Mouse (Mus musculus): ENCODE measurements around the gene Sept10. TPM values are rescaled to one million over a fixed set of nuclear protein-coding genes. Genes with fewer than 3 reads are reported as not detected.

The Sept10 gene
- polyA plus RNA-seq, 1 experiment from 2014 or later: 11.6 TPM

DNA sequence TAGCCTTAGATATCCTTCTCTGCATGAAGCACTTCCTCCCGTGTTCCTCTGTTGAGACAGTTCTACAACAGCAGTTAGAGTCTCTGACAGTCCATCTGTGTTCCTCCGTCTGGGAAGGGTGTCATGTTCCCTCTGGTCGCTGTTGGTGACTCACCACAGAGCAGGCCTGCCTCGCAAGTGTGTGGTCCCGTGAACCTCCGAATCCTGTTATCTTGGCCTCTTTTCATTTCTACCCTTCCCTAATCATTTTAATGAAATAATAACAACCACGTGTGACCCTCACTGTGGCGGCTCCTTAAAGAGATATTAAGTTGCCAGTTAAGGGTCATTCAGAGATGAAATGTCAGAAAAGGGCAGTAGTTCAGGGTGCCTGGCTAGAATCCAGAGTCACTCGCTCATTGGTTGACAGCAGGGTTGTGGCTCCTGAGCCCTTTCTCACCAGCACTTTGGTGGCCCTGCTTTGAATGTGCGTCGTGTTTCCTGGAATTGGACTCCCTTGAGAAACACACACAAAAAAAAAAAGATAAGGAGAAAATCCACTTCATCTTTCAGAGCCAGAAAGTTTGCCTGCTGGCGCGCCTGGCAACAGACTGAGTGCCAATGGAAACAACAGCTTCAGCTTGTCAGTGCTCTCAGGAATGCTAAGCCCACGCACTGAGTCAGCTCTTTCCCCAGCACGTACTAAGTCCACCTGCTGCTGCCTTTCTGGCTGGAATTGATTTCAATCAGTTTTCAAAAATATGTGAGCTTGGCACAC, 106.9 kb downstream of the Sept10 start:
- ATAC-seq (no peak), DNase-seq (no peak)
- H3K9me3 ChIP-seq (ENCODE audit: low read length): no peaks in the 10 kb centered on the region
- TF ChIP-seq CTCF (IDR thresholded peaks at IDR 0.05; ENCODE audit: low read depth): no peak
- TF ChIP-seq EP300 (IDR thresholded peaks at IDR 0.05; ENCODE audit: low read depth): no peak
- H3K27me3 ChIP-seq (ENCODE audit: insufficient read depth, low read length): no peaks in the 10 kb centered on the region
- no peak overlapping the region for H3K4me3 ChIP-seq (ENCODE audit: low read depth, low read length)
- H3K27ac ChIP-seq (ENCODE audit: low read depth): no peak overlapping the region
- WGBS (ENCODE audit: insufficient replicate concordance): 59% methylated on average over 15 of the region's 15 CpGs
- no peaks in the 10 kb centered on the region for H3K4me1 ChIP-seq (ENCODE audit: insufficient read depth)
- H3K9ac ChIP-seq (replicated peaks): no peak overlapping the region
- no peak overlapping the region for H3K4me2 ChIP-seq (ENCODE audit: low read depth, low read length)
- no peaks in the 10 kb centered on the region for H3K36me3 ChIP-seq (replicated peaks; ENCODE audit: insufficient read depth, low read length)

DNA sequence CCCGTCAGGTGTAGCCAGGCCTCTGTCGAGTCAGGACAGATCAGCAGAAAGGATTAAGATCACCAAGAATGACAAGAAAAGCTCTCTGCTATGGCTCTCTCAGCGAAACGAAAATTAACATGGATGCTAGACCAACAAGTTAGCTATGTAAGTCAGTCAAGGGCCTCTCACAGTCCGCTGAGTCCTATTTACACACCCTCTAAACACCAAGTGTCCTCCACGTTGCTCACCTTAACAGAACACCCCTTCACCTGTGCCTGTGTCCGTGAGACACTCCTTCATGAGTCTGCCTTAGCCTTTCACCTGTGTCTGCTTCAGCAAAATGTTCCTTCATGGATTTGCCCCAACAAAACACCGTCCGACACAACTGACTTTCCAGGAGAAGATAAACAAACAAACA, 108.3 kb downstream of the Sept10 start:
- ATAC-seq (no peak), DNase-seq (no peak)
- Histone ChIP-seq H3K4me3 (ENCODE audit: low read depth, low read length) (no peak overlapping the region), H3K9me3 (ENCODE audit: low read length) (no peaks in the 10 kb centered on the region), H3K27me3 (ENCODE audit: insufficient read depth, low read length) (no peaks in the 10 kb centered on the region), H3K4me2 (ENCODE audit: low read depth, low read length) (no peak overlapping the region), H3K4me1 (ENCODE audit: insufficient read depth) (no peaks in the 10 kb centered on the region), H3K36me3 (replicated peaks; ENCODE audit: insufficient read depth, low read length) (no peaks in the 10 kb centered on the region), H3K9ac (replicated peaks) (no peak overlapping the region), H3K27ac (ENCODE audit: low read depth) (no peak overlapping the region)
- TF ChIP-seq EP300 (IDR thresholded peaks at IDR 0.05; ENCODE audit: low read depth) (no peak), CTCF (IDR thresholded peaks at IDR 0.05; ENCODE audit: low read depth) (no peak)
- 74% methylated on average over 9 of the region's 9 CpGs for WGBS (ENCODE audit: insufficient replicate concordance)

DNA sequence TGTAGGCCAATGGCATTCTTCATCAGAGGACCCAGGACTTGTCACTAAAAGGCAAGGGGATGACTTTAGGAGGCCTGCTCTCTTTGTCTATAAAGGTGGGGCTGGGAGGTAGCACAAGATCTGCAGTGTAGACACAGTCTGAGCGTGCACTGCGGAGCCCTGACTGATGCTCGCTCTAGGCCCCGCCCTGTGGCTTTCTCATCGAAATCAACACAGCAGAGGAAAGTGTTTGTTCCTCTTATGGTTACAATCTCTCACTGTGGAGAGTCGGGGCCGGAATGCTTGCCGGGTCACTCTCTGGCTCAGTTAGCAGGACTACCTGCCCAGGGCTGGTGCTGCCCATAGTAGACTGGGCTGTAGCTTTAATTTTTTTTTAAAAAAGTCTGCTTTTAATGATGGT, 108.9 kb downstream of the Sept10 start:
- no peak for DNase-seq
- no peak overlapping the region for H3K4me3 ChIP-seq (ENCODE audit: low read depth, low read length)
- WGBS (ENCODE audit: insufficient replicate concordance): 46% methylated on average over 8 of the region's 8 CpGs
- ATAC-seq: no peak
- H3K4me1 ChIP-seq (ENCODE audit: insufficient read depth): no peaks in the 10 kb centered on the region
- H3K4me2 ChIP-seq (ENCODE audit: low read depth, low read length): no peak overlapping the region
- TF ChIP-seq CTCF (IDR thresholded peaks at IDR 0.05; ENCODE audit: low read depth) (no peak), EP300 (IDR thresholded peaks at IDR 0.05; ENCODE audit: low read depth) (no peak)
- H3K9ac ChIP-seq (replicated peaks): no peak overlapping the region
- no peak overlapping the region for H3K27ac ChIP-seq (ENCODE audit: low read depth)
- H3K27me3 ChIP-seq (ENCODE audit: insufficient read depth, low read length): no peaks in the 10 kb centered on the region
- H3K9me3 ChIP-seq (ENCODE audit: low read length): no peaks in the 10 kb centered on the region
- no peaks in the 10 kb centered on the region for H3K36me3 ChIP-seq (replicated peaks; ENCODE audit: insufficient read depth, low read length)

DNA sequence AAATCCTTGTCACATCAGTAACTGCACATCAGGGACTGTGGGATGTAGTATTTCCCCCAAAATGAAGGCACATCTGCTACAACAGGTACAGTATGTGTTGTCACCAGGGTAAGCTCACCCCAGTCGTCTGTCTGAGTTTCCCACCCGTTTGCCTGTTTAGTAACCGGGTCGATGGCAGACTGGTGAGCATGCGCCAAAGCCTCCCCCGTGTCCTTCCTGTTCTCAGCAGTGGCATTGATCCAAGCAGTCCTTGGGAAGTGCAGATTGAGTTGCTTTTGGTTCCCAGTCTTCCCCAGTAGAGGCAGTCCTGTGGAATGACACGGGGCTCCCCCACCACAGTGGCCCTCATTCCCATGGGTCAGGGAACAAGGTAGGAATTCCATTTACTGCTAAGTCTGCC, 111.3 kb downstream of the Sept10 start:
- Histone ChIP-seq H3K4me2 (ENCODE audit: low read depth, low read length) (no peak overlapping the region), H3K27ac (ENCODE audit: low read depth) (no peak overlapping the region), H3K4me3 (ENCODE audit: low read depth, low read length) (no peak overlapping the region), H3K27me3 (ENCODE audit: insufficient read depth, low read length) (no peaks in the 10 kb centered on the region), H3K36me3 (replicated peaks; ENCODE audit: insufficient read depth, low read length) (no peaks in the 10 kb centered on the region), H3K9ac (replicated peaks) (no peak overlapping the region), H3K4me1 (ENCODE audit: insufficient read depth) (no peaks in the 10 kb centered on the region), H3K9me3 (ENCODE audit: low read length) (no peaks in the 10 kb centered on the region)
- 68% methylated on average over 7 of the region's 7 CpGs for WGBS (ENCODE audit: insufficient replicate concordance)
- TF ChIP-seq CTCF (IDR thresholded peaks at IDR 0.05; ENCODE audit: low read depth) (no peak), EP300 (IDR thresholded peaks at IDR 0.05; ENCODE audit: low read depth) (no peak)
- no peak for DNase-seq
- ATAC-seq: no peak

DNA sequence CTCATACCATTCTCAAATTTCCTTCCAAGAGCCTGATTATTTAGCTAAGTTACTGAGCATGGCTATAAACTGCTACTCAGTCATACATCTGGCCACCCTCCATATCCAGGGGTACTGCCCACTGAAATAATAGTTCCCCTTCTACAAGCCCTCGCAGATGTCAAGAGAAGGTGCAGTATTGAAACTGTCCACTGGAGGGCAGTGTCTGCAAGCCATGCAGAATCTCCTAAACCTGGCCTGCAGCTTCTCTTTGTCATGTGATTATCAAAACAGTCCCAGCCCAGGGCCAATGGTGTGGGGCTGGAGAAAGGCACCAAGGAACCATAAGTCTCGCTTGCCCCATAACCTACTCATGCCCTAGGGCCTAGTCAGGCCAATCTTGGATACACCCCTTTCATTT, 112.6 kb downstream of the Sept10 start:
- Histone ChIP-seq H3K4me2 (ENCODE audit: low read depth, low read length) (no peak overlapping the region), H3K27me3 (ENCODE audit: insufficient read depth, low read length) (no peaks in the 10 kb centered on the region), H3K9ac (replicated peaks) (no peak overlapping the region), H3K36me3 (replicated peaks; ENCODE audit: insufficient read depth, low read length) (no peaks in the 10 kb centered on the region), H3K4me3 (ENCODE audit: low read depth, low read length) (no peak overlapping the region), H3K27ac (ENCODE audit: low read depth) (no peak overlapping the region), H3K4me1 (ENCODE audit: insufficient read depth) (no peaks in the 10 kb centered on the region), H3K9me3 (ENCODE audit: low read length) (no peaks in the 10 kb centered on the region)
- ATAC-seq: no peak
- peak; percentile 77 for DNase-seq
- 15% methylated on average over 2 of the region's 2 CpGs for WGBS (ENCODE audit: insufficient replicate concordance)
- no peak for TF ChIP-seq EP300 (IDR thresholded peaks at IDR 0.05; ENCODE audit: low read depth)
- TF ChIP-seq CTCF (IDR thresholded peaks at IDR 0.05; ENCODE audit: low read depth): peak; percentile 92

DNA sequence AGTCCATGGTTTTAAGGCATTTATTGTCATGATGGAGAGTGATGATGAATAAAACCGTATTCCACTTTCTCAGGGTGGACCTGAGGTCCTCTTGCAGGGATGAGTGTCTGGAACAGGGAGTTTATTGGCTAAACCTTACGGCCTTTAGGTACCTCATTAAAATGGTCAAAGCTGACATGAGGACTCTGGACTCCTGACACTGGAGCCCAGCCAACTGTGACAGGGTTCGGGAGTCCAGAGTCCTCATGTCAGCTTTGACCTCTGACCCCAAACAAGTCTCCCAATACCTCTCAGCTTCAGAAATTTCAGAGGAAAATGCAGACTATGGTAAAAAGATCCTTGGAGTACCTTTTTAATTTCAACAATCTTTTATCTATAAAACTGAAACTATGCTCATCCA, 115.0 kb downstream of the Sept10 start:
- TF ChIP-seq EP300 (IDR thresholded peaks at IDR 0.05; ENCODE audit: low read depth): no peak
- TF ChIP-seq CTCF (IDR thresholded peaks at IDR 0.05; ENCODE audit: low read depth): no peak
- no peak for DNase-seq
- no peaks in the 10 kb centered on the region for H3K9me3 ChIP-seq (ENCODE audit: low read length)
- no peak overlapping the region for H3K4me2 ChIP-seq (ENCODE audit: low read depth, low read length)
- no peak for ATAC-seq
- no peaks in the 10 kb centered on the region for H3K4me1 ChIP-seq (ENCODE audit: insufficient read depth)
- WGBS (ENCODE audit: insufficient replicate concordance): 70% methylated on average over 3 of the region's 3 CpGs
- no peak overlapping the region for H3K27ac ChIP-seq (ENCODE audit: low read depth)
- no peaks in the 10 kb centered on the region for H3K36me3 ChIP-seq (replicated peaks; ENCODE audit: insufficient read depth, low read length)
- no peak overlapping the region for H3K4me3 ChIP-seq (ENCODE audit: low read depth, low read length)
- no peaks in the 10 kb centered on the region for H3K27me3 ChIP-seq (ENCODE audit: insufficient read depth, low read length)
- no peak overlapping the region for H3K9ac ChIP-seq (replicated peaks)

All from liver, postnatal 0 days (tissue).